Comparison of ENCODE assay signal across 8 mouse cellular contexts in the genomic region with DNA sequence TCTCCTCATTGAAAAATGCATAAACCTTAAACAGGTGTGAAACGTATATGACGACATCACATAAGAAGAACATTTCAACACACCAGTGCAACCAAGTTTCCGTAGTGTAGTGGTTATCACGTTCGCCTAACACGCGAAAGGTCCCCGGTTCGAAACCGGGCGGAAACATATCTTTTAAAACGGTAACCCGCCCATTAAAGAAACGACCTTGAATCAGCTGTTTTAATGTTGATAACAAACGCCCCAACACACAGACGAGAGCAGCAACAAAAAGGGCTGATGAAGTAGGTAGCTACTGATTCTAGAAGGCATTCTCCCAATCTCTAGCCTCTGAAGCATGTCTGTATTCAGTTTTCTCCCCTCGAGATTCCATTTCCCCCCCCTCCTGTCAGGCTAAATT. TPM values are rescaled to one million over a fixed set of nuclear protein-coding genes. Genes with fewer than 3 reads are reported as not detected.
A peak's percentile ranks its signal among the peaks of the same experiment; 100 is the strongest.
DNase-seq lines count a peak whose midpoint lies in the region; ATAC-seq and TF ChIP-seq lines count a peak whose summit lies in the region.

No protein-coding gene starts in this region.

- peaks cover 21% of the 10 kb centered on the region for H3K36me3 ChIP-seq in embryonic facial prominence, embryonic 10.5 days (replicated peaks)
- peaks cover 3% of the 10 kb centered on the region for H3K36me3 ChIP-seq in limb, embryonic 11.5 days (ENCODE audit: control insufficient read depth, insufficient read depth, low read length)
- H3K36me3 ChIP-seq in midbrain, embryonic 13.5 days: peaks cover 12% of the 10 kb centered on the region
- peaks cover 5% of the 10 kb centered on the region for H3K36me3 ChIP-seq in small intestine, adult 2 months (ENCODE audit: control insufficient read depth, insufficient read depth, low read length)

- no peak for TF ChIP-seq POLR2A in small intestine, adult 2 months (IDR thresholded peaks at IDR 0.05; ENCODE audit: low read depth, low read length)

- H3K27ac ChIP-seq in embryonic facial prominence, embryonic 10.5 days (replicated peaks): no peak overlapping the region
- H3K27ac ChIP-seq in limb, embryonic 11.5 days (replicated peaks; ENCODE audit: low read depth, low read length): no peak overlapping the region
- peak overlapping the region; percentile 65; the same call in 1 of the 2 replicates for H3K27ac ChIP-seq in midbrain, embryonic 13.5 days
- peak overlapping the region; percentile 52 for H3K27ac ChIP-seq in small intestine, adult 2 months (ENCODE audit: insufficient read depth, low read depth, low read length)

- H3K4me2 ChIP-seq in limb, embryonic 11.5 days (ENCODE audit: low read depth, severe bottlenecking): peak overlapping the region; percentile 75
- H3K4me2 ChIP-seq in midbrain, embryonic 13.5 days (replicated peaks): peak overlapping the region; percentile 83

- H3K27me3 ChIP-seq in embryonic facial prominence, embryonic 10.5 days (replicated peaks; ENCODE audit: low read depth, poor library complexity, severe bottlenecking): peaks cover 32% of the 10 kb centered on the region
- 0 out of 2 replicates have a peak, but pooled peaks cover 2% of the 10 kb centered on the region for H3K27me3 ChIP-seq in limb, embryonic 11.5 days (ENCODE audit: control insufficient read depth, insufficient read depth, low read length)
- peaks cover 17% of the 10 kb centered on the region; the same call in 1 of the 2 replicates for H3K27me3 ChIP-seq in midbrain, embryonic 13.5 days
- no peaks in the 10 kb centered on the region for H3K27me3 ChIP-seq in small intestine, adult 2 months (ENCODE audit: control insufficient read depth, insufficient read depth, low read length)

- peak; percentile 73 for DNase-seq in 3134 (ENCODE audit: extremely low read depth, insufficient read length, low spot score)
- peak; percentile 77 for DNase-seq in adrenal gland, adult 8-10 months
- DNase-seq in embryonic facial prominence, embryonic 10.5 days (ENCODE audit: low spot score): peak; percentile 81
- peak; percentile 92 to 97 for DNase-seq in heart, adult 18-20 months
- peak; percentile 93 for DNase-seq in kidney, adult 18-20 months
- peak; percentile 90 for DNase-seq in limb, embryonic 11.5 days (ENCODE audit: low spot score)

- no peak overlapping the region for H3K9ac ChIP-seq in limb, embryonic 11.5 days (ENCODE audit: low read length)
- no peak overlapping the region for H3K9ac ChIP-seq in midbrain, embryonic 13.5 days (replicated peaks)

- H3K9me3 ChIP-seq in embryonic facial prominence, embryonic 10.5 days: no peaks in the 10 kb centered on the region
- no peaks in the 10 kb centered on the region for H3K9me3 ChIP-seq in limb, embryonic 11.5 days (ENCODE audit: control insufficient read depth, low read length)
- no peaks in the 10 kb centered on the region for H3K9me3 ChIP-seq in midbrain, embryonic 13.5 days

- H3K4me3 ChIP-seq in embryonic facial prominence, embryonic 10.5 days: peak overlapping the region; percentile 89
- peak overlapping the region; percentile 48 for H3K4me3 ChIP-seq in limb, embryonic 11.5 days (ENCODE audit: low read depth, low read length)
- H3K4me3 ChIP-seq in midbrain, embryonic 13.5 days (replicated peaks): peak overlapping the region; percentile 92
- no peak overlapping the region for H3K4me3 ChIP-seq in small intestine, adult 2 months (ENCODE audit: low read depth, low read length)

- ATAC-seq in limb, embryonic 11.5 days (ENCODE audit: insufficient number of reproducible peaks, low FRiP score, low TSS enrichment, low read depth): no peak
- no peak for ATAC-seq in midbrain, embryonic 13.5 days

- H3K4me1 ChIP-seq in embryonic facial prominence, embryonic 10.5 days: peaks cover 18% of the 10 kb centered on the region
- H3K4me1 ChIP-seq in limb, embryonic 11.5 days (ENCODE audit: control insufficient read depth, insufficient read depth, low read length): peaks cover 7% of the 10 kb centered on the region; the same call in 1 of the 2 replicates
- H3K4me1 ChIP-seq in midbrain, embryonic 13.5 days (replicated peaks): peaks cover 34% of the 10 kb centered on the region
- H3K4me1 ChIP-seq in small intestine, adult 2 months (ENCODE audit: control insufficient read depth, insufficient read depth, insufficient read length, low read length): no peaks in the 10 kb centered on the region

- no peak for TF ChIP-seq CTCF in small intestine, adult 2 months (IDR thresholded peaks at IDR 0.05; ENCODE audit: extremely low read depth, insufficient read length, insufficient replicate concordance, low read depth, low read length)

- WGBS in embryonic facial prominence, embryonic 10.5 days: under 1% methylated on average over 17 of the region's 17 CpGs
- under 1% methylated on average over 17 of the region's 17 CpGs for WGBS in limb, embryonic 11.5 days
- under 1% methylated on average over 17 of the region's 17 CpGs for WGBS in midbrain, embryonic 13.5 days
- WGBS in small intestine, adult 2 months: under 1% methylated on average over 17 of the region's 17 CpGs

RNA-seq across cellular contexts. Expression of gene Mynn, which starts 0.7 kb away (rescaled TPM):
- 10 to 100 TPM; 17.2 to 25.9 (median 20.4) TPM for total RNA-seq in adrenal gland, adult 8-10 months (2022)
- 30.0 and 32.1 TPM in 2 replicates for polyA plus RNA-seq in embryonic facial prominence, embryonic 10.5 days (2016; fragmentation: Nextera tagmentation; extraction: Ambion mirVana)
- total RNA-seq in heart, adult 18-20 months (2021): 10 to 100 TPM; 12.6 to 17.3 TPM
- 32.1 and 37.8 TPM in 2 replicates for polyA plus RNA-seq in limb, embryonic 11.5 days (2014; fragmentation: Nextera tagmentation; extraction: Ambion mirVana)
- polyA plus RNA-seq in midbrain, embryonic 13.5 days (2015; fragmentation: Nextera tagmentation; extraction: Ambion mirVana): 35.4 and 39.6 TPM in 2 replicates
- 2.1 and 4.3 TPM in 2 replicates for polyA plus RNA-seq in small intestine, adult 2 months (2012; rRNA removed)

RNA-seq across cellular contexts. Expression of gene Actrt3, which starts 1.4 kb away (rescaled TPM):
- under 1 TPM in 1 of 4 experiments, not detected in 3; 0.24 TPM for total RNA-seq in adrenal gland, adult 8-10 months (2022)
- polyA plus RNA-seq in embryonic facial prominence, embryonic 10.5 days (2016; fragmentation: Nextera tagmentation; extraction: Ambion mirVana): not detected in 2 replicates
- total RNA-seq in heart, adult 18-20 months (2021): not detected
- 0.24 TPM in 1 of 2 replicates, not detected in the other for polyA plus RNA-seq in limb, embryonic 11.5 days (2014; fragmentation: Nextera tagmentation; extraction: Ambion mirVana)
- 0.17 and 0.23 TPM in 2 replicates for polyA plus RNA-seq in midbrain, embryonic 13.5 days (2015; fragmentation: Nextera tagmentation; extraction: Ambion mirVana)
- polyA plus RNA-seq in small intestine, adult 2 months (2012; rRNA removed): not detected in 2 replicates

RNA-seq across cellular contexts. Expression of gene Lrriq4, which starts 43.1 kb away (rescaled TPM):
- not detected for total RNA-seq in adrenal gland, adult 8-10 months (2022)
- not detected in 2 replicates for polyA plus RNA-seq in embryonic facial prominence, embryonic 10.5 days (2016; fragmentation: Nextera tagmentation; extraction: Ambion mirVana)
- total RNA-seq in heart, adult 18-20 months (2021): not detected
- polyA plus RNA-seq in limb, embryonic 11.5 days (2014; fragmentation: Nextera tagmentation; extraction: Ambion mirVana): not detected in 2 replicates
- not detected in 2 replicates for polyA plus RNA-seq in midbrain, embryonic 13.5 days (2015; fragmentation: Nextera tagmentation; extraction: Ambion mirVana)
- polyA plus RNA-seq in small intestine, adult 2 months (2012; rRNA removed): not detected in 2 replicates

RNA-seq across cellular contexts. Expression of gene Lrrc34, which starts 46.5 kb away (rescaled TPM):
- not detected for total RNA-seq in adrenal gland, adult 8-10 months (2022)
- polyA plus RNA-seq in embryonic facial prominence, embryonic 10.5 days (2016; fragmentation: Nextera tagmentation; extraction: Ambion mirVana): 2.4 and 3.0 TPM in 2 replicates
- total RNA-seq in heart, adult 18-20 months (2021): under 1 TPM in 1 of 2 experiments, not detected in 1; 0.15 TPM
- polyA plus RNA-seq in limb, embryonic 11.5 days (2014; fragmentation: Nextera tagmentation; extraction: Ambion mirVana): 2.1 and 2.6 TPM in 2 replicates
- polyA plus RNA-seq in midbrain, embryonic 13.5 days (2015; fragmentation: Nextera tagmentation; extraction: Ambion mirVana): 0.93 and 1.2 TPM in 2 replicates
- polyA plus RNA-seq in small intestine, adult 2 months (2012; rRNA removed): not detected in 2 replicates

RNA-seq across cellular contexts. Expression of gene Mecom, which starts 53.4 kb away (rescaled TPM):
- 1 to 10 TPM; 5.9 to 8.9 (median 6.3) TPM for total RNA-seq in adrenal gland, adult 8-10 months (2022)
- polyA plus RNA-seq in embryonic facial prominence, embryonic 10.5 days (2016; fragmentation: Nextera tagmentation; extraction: Ambion mirVana): 52.0 and 53.0 TPM in 2 replicates
- 10 to 100 TPM; 11.2 to 11.8 TPM for total RNA-seq in heart, adult 18-20 months (2021)
- 218 and 228 TPM in 2 replicates for polyA plus RNA-seq in limb, embryonic 11.5 days (2014; fragmentation: Nextera tagmentation; extraction: Ambion mirVana)
- 11.1 and 13.4 TPM in 2 replicates for polyA plus RNA-seq in midbrain, embryonic 13.5 days (2015; fragmentation: Nextera tagmentation; extraction: Ambion mirVana)
- polyA plus RNA-seq in small intestine, adult 2 months (2012; rRNA removed): 2.6 and 2.8 TPM in 2 replicates

Comparison
In these comparisons a context has a peak if more than half of its experiments do, and no peak if none do; other contexts are left out.
1. H3K27ac ChIP-seq: peak in midbrain, embryonic 13.5 days (single experiment) and small intestine, adult 2 months (single experiment); none in embryonic facial prominence, embryonic 10.5 days (single experiment) and limb, embryonic 11.5 days (single experiment).
2. Peak in every context shown above with its lines, with median percentiles within 50 percentile points of each other: DNase-seq.